Mouse (Mus musculus) v-Abl transformed pro-B cells (cell line): Measurements from ENCODE around the gene Plcb2.

ENCODE experiments used
- in situ Hi-C, 2 experiments: fragments of 400-800 bp; cut with MboI; formaldehyde crosslinking; loops; one replicate each; pipeline ENCODE4 v1.15.1; 2025; ENCODE audit not compliant: unreplicated experiment in 2 of 2

Gene Plcb2

DNA sequence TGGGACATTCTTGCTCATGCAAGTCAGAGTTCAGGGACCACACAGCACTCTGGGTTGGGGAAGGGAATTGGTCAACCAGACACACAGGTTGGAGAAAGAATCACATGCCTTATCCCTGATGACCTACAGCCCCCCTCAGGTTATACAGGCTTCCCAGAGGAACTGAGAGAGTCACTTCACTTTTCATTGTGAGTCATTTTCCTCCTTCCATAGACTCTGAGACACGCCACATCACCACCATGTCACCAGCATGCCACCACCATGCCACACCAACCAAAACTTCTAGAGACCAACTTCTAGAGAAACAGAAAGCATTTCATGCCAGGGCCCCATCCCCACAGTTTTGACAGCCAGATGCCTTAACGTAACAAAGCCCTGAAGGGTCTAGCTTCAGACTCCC lies 1.4 kb downstream of the Plcb2 start:
- in situ Hi-C loops = loop anchor here (10.0 to 25.0 kb wide), 2 partner anchors 242 to 1590 kb away; no protein-coding TSS in a partner anchor

DNA sequence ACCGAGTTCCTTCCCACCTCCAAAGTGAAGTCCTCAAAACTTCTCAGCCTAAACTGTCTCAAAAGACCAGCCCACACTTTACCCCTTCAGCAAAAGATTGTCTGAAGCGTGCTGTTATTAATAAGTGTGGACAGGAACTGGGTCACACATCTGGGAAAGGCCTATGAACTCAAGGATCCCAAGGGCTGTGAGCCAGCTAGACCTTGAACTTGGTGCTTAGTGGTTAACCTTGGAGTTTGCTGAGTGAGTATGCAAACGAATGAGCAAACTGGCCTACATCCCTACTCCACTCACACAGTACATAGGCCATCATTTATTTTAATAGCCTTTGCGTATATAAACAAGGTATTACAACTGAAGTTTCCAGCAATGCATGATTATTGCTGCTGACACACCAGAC lies 2.7 kb downstream of the Plcb2 start:
- in situ Hi-C loops = loop anchor here (10.0 to 25.0 kb wide), 2 partner anchors 241 to 1588 kb away; no protein-coding TSS in a partner anchor

DNA sequence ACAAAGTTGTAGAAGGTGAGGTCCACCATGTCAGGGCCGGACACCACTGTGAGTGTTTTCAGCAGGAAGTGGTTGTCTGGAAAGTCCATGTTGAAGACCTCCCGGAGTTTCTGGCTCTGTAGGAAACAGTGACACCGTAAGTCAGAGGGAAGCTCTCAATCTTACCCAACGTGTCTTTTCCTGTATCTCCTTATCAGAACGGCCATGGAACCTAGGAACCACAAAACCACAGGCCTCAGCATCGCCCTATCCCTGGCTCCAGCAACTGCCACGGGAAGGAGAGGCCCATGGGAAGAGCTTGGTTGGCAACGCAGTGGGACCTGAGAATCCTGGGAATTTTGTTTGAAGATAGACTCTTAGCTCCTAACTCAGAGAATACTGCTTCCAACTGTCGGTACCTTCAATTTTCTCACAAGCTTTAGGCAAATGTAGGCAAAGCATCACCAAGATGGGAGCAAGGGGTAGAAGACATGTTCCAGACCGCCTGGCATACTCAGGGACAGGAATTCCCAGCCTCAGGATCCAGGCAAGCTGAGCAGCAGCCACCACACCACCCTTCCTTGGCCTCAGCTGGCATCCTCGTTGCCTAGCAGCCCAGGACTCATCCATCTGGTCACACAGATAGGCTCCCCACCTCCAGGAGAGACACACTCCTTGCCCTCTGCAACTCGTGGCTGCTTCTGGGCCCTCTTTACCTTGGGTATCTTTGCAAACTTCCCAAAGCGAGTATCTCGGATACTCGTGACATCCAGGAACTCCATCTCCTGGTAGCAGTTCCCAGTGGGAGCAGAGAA lies 4.3 kb downstream of the Plcb2 start:
- in situ Hi-C loops = loop anchor here in 1 of 2 experiments (10.0 kb wide), 1 partner anchor 239 kb away; no protein-coding TSS in a partner anchor

DNA sequence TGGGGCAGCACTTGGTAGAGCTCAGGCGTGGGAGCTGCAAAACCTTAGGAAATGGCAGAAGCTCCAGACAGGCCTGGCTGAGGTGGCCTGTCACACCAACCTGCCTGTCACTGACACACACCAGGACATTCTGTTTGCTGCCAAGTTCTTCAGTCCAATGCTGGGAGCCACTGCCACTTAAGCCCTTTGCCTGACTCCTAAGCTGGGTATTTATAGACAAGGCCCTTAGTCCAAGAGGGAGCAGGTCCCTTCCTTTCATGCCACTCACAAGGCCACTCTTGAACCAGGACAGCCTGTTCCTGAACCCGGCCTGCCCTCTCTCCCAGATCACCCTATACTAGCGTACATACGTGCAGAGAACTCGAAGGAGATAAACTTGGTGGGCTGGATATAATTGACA lies 11.6 kb downstream of the Plcb2 start:
- in situ Hi-C loops = no loop called here

DNA sequence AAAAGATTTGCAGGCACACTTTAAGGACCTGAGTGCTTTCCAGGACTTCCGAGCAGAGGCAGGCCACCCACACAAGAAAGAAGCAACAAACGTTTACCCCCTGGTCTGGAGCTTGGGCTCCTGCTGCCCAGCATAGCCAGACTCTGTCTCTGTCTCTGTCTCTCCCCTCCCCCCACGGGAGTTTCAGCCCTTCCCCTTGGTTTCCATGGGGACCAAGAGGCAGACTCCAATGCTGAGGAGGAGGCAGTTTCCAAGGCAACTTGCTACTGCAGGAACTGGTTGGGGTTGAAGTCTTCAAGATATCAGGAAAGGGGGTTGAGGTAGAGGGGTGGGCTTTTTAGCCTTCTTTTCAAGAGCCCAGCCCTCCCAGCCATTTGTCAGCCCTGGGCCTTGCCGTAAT lies 14.0 kb downstream of the Plcb2 start:
- in situ Hi-C loops = no loop called here

DNA sequence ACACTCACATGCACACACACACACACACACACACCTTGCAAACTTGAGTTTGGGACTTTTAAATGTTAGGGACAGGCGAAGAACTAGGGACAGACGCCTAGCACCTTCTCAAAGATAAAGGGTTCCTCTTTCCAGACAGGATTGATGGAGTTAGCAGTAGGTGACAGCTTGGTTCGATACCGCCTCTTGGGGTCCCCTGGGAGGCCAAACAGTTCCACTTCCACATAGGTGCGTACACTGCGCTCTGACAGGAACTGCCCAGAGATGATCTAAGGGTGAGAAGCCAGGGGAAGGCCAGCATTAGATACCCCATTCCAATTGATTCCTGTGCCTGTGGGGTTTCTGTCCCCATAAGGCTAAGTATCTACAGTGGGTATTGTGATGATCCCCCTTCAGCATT lies 14.6 kb downstream of the Plcb2 start:
- in situ Hi-C loops = no loop called here

DNA sequence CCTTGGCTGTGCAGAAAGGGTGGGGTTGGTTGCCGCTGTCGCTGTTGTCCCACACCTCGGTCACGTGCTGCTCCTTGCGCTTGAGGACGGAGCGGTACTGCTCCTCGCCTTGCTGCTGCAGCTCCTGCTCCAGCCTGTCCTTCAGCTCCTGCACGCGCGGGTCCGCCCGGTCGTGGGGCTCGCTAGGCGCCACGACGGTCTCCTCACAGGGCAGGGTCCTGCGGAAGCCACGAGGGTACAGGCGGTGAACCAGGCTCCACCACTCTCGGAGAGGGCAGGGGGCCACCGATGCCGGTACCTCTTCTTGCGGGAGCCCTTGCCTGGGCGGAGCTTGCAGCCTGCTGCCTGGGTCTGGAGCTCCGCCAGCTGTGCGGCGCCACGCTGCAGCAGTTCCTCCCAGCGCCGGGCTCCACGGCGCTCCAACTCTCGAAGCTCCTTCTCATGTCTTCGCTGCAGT lies 17.2 kb downstream of the Plcb2 start:
- in situ Hi-C loops = no loop called here

DNA sequence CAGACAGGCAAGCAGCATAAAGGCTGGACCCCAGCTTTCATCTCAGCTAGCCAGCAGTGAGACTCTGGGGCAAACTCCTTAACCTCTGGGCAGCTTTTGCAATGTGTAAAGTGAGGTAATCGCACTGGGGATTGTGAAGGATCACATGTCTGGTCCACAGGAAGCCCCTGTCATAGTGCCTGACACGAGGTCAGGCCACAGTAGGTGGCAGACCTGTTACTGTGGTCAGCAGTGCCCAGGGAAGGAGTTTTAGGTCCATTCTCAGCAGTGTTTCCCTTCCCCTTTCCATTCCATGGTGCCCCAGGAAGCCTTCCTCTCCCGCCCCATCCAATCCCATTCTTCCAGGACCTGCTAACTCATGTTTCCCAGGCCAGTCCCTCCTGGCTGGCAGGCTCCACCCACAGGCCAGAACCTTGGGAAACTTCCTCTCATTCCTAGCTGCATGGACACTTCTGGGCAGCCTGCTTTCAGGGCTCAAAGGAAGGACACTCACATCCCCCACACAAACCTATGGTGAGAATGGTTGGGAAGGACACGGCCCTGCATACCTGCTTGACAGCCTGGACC lies 18.5 kb downstream of the Plcb2 start:
- in situ Hi-C loops = no loop called here

DNA sequence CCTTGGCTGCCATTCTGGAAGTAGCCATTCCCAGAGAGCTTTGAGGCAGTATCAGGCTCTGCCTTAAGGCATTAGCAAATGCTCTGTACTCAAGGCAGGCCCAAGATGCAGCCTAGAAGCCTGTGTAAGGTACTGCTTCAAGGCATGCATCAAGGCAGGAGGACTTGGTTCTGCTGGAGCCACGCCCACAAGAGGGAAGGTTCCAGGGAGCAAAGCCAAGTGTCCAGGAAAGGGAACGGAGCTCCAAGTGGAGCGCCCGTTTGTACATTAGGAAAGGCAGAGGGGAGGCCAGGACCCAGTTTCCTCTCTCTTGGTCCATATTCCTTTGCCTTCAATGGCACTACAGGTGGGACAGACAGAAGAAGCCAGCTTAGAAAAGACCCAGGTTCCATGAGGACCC lies 19.8 kb downstream of the Plcb2 start:
- in situ Hi-C loops = no loop called here

DNA sequence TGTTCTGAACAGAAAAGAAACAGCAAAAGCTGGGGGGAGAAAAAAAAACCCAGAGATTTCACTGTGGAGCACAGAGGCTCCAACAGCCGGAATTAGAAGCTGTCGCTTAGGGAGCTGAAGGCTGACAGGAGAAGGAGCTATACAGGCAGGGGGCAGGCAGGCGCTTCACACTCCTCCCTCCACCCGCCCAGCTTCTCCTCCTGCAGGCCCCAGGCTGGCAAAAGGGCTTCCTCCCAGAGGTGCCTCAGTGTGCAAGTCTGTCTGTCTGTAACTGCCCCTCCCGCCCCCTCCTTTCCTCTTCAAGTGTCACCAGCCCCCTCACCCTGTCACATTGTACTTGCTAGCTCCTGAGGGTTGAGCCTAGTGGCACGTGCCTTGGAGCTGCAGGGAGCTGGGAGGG lies 21.8 kb downstream of the Plcb2 start:
- in situ Hi-C loops = no loop called here

DNA sequence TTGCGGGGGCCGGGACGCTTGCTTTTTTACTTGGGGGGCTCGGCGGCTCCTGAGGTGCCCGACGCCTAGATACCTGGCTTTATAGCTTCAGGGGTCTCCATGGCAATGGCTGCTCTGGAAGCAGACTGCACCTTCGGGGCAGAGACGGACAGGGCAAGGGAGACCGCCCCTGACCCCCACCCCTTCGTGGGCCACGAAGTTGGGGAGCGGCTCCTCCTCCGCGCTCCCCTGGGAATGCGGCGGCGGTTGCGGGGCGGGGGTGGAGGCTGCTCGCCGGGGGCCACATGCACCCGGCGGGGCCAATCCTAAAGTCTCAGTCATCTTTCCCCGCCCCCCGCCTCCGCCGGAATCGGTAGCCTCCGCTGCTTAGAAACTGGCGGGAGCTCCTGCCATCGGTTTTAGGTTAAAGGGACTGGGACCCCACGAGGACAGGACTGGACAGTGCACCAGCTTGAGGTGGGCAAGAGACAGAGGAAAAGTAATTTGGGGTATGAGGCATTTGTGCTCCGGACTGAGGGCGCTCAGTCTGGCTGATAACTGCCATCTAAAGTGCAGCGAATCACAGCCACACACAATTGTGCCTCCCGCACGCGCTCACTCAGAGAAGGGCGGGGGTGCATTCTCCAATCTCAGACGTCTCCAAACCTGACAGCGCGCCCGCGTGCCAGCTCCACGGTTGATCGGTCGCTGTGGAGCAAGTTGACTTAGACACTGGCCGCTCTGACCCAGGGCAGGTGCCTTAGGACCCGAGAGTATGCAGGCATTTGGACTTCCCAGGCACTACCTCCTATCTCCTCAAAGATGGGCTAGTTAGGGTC lies 24.1 kb downstream of the Plcb2 start, which contains the start of gene Ankrd63:
Gene Ankrd63, minus strand, starts transcription at position 51 of the 818 bp plus-strand sequence.
- in situ Hi-C loops = loop anchor here (5.0 kb wide), 2 partner anchors 43 to 53 kb away; partner anchors contain the start of gene Inafm2 (in 1 of the 2)

DNA sequence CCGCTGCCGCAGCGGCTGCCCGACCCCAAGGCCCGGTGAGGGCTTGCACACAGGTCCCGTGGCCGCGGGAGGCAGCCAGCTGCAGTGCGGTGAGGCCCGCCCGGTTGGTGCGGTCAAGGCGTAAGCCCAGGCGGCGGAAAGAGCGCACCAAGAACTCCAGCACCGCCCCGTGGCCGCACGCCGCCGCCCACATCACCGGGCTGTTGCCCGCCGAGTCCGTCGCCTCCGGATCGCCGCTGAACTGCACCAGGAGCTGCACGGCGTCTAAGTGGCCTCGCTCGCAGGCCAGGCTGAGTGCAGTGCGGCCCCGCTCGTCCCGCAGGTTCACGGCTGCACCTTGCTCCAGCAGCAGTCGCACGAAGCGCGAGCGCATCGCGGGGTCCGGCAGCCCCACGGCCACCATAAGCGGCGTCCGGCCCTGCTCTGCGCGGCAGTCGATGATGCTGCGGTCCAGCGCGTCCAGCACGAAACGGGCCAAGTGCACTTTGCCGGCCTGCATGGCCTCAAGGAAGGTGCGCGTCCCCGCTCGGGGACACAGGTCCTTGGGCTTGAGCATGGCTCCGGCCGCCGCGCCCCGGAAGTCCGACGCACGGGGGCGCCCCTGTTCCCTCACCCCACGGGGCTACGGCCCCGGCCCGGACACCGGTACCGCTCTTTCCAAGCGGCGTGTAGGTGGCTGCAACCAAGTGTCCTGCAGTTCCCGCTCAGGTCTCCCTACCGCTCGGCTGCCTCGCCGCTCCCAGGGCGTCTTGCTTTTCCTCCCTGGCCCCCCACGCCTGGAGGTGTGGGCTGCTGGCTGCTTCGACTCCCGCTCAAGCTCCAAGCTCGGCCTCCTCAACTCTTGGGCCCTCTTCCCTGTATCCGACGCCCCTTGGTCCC lies 25.1 kb downstream of the Plcb2 start:
- in situ Hi-C loops = loop anchor here (5.0 kb wide), 2 partner anchors 44 to 54 kb away; partner anchors contain the start of gene Inafm2 (in 1 of the 2)

DNA sequence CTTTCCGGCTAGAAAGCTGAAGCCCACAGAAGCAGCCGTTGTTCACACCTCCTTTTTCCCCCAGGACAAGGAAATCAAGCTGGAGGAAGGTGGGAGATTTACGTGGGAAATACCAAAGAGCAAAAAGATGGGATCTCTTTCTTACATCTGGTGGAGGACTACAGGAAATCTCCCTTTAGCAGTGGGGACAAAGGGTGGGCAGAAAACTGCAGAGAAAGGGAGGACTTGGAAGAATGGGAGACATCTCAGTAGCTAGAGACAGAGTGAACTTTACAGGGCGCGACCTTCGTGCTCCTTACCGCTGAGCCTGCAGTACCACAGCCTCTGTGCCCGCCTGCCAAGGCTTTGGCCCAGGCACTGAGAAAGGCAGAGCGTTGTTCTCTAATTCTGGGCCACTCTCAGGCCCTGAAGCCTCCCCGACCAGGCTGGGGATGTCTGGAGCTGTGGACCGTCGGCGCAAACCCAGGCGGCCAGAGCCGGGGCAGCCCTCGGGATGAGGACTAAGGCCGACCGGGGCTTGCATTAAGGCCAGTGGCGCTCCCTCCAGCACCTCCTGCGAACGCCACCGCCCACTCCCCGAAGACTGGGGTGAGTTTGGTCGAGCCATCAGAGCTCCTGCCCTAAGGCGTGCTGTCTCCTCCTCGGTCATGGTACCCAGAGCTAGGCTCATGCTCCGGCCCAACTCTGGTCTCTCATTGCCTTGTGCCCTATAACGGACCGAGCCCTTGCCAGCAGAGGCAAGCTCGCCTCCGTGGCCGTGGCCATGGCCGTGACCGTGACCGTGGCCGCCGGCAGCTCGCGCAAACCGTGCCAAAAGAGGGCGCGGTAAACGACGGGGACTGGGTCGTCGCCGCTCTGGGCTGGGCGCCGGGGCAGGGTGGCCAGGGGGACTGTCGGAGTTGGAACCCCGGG lies 26.0 kb downstream of the Plcb2 start:
- in situ Hi-C loops = loop anchor here (5.0 kb wide), 2 partner anchors 45 to 55 kb away; partner anchors contain the start of gene Inafm2 (in 1 of the 2)

DNA sequence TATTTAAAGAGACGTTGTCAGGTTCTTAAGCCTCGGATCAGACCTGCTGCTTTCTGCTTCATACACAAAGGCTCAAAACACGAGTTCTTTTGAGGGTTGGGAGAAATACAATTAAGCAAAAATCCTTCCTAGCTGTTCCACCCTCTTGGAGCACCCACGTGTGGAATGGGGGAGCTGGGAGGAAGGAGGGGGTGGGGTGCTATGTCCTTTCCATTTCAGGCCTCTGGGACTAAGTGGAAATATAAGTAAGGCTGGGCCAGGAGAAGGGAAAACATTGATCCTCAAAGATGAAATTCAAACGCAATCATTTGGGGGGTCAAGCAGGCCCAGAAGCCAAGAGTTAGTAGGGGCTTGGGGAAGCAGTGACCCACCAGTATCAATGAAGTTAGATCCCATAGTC lies 27.1 kb downstream of the Plcb2 start:
- in situ Hi-C loops = loop anchor here (5.0 kb wide), 2 partner anchors 46 to 56 kb away; partner anchors contain the start of gene Inafm2 (in 1 of the 2)

DNA sequence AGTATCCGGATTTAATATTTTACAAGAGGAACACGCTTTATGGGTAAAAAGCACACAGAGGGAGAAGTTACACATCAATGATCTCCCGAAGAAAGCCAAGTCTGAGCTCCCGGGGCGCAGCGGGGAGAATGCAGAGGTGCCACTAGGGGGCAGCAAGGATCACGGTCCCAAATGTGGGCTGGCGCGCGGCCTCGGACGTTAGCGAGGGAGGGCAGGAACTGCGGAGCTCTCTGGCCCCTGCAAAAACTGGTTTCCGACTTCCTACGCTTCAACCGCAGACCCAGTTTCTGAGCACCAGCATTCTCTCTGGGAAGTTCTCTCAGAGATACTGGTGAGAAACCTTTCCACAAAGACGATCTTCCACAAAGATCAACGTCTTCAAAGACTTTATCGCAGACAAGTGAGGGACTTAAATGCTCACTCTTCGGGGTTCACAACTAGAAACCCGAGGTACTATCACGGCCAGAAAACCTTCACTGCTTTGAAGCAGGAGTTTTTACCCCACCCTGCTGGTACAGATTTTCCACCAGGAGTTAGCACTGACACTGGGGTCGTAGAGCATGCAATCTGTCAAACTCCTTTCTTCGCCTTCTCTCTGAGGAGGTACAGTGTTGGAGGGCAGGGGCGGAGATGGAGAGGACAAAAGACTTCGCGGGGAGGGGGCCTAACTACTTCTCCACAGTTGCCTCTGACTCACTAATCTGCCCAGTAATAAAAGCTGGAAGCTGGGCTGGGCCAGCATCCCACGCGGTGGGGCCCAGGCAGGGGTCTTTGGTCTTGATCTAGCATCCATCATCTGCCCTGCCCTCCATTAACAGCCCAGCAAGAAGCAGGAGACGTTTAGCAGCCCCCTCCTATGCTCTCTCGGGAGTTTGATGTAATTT lies 27.8 kb downstream of the Plcb2 start:
- in situ Hi-C loops = loop anchor here (5.0 kb wide), 2 partner anchors 47 to 57 kb away; partner anchors contain the start of gene Inafm2 (in 1 of the 2)

DNA sequence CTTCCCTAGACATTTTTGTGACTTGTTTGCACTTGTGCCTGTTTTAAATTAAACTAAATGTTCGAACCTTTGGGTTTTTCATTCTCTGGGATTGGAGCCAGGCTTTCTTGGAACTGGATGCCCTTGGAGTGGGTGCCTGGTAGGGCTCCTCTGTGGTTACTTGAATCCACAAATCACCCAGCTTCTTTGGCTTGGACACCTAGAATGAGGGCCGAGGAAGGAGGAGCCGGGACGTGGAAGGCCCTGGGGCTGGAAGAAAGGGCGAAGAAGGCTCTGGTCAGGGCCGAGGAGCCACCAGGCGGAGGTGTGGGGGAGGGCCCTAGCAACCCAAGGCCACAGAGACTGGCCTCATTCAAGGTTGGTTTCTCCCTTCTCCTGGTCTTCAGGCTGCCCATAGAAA lies 30.3 kb downstream of the Plcb2 start:
- in situ Hi-C loops = loop anchor here (5.0 to 10.0 kb wide), 2 partner anchors 61 to 213 kb away; no protein-coding TSS in a partner anchor

DNA sequence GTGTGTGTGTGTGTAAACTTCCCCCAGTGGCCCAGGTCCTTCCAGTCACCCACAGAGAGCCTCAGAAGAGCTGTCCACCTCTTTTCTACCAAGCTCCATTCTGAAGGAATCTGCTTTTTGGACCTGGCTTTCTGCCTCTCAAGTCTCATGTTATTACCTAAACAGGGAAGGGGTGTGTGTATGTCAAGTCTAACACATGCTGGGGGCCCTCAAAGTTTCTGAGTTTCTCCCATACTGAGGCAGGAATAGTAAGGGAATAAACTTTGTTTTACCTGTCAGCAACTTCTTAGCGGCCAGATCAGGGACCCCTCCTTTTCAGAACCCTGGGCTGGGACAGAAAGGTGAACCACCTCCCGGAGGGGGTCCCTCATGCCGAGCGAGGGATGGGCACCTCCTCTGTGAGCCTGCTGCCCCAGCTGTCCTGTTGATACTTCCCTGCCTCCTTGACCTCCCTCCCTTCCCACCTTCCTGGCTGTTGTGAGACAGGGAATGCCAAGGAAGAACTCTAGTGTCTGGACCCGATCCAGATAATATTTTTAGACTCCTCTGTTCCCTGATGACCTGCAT lies 30.8 kb downstream of the Plcb2 start:
- in situ Hi-C loops = loop anchor here (5.0 to 10.0 kb wide), 2 partner anchors 60 to 213 kb away; no protein-coding TSS in a partner anchor
